Mouse (Mus musculus) ES-E14 (cell line): ENCODE measurements around the gene Iqch. TPM values are rescaled to one million over a fixed set of nuclear protein-coding genes. Genes with fewer than 3 reads are reported as not detected.

Source experiments
- DNase-seq: peaks from one replicate; pipeline ENCODE4 v3.0.0-alpha.2; 2013; ENCODE audit warnings: low read depth, low spot score
- H3K27ac ChIP-seq: 2 replicates; pipeline ENCODE4 v1.5.1; 2012; ENCODE audit warnings: low read depth, mild to moderate bottlenecking, low read length, moderate library complexity, mixed read lengths; ENCODE audit not compliant: poor library complexity, insufficient read depth, severe bottlenecking
- H3K36me3 ChIP-seq: 2 replicates; pipeline ENCODE4 v1.6.1; 2012; ENCODE audit warnings: mild to moderate bottlenecking, low read length, moderate library complexity, mixed read lengths; ENCODE audit not compliant: control insufficient read depth, poor library complexity, insufficient read depth, severe bottlenecking
- H3K4me1 ChIP-seq, 2 experiments: fragments of 150-350 bp in 1 of 2; sonication (generic) in 1 of 2; 2 replicates each; pipeline ENCODE4 v1.6.1; 2012; ENCODE audit warnings: low read length in 2 of 2, mild to moderate bottlenecking in 1 of 2, mixed read lengths in 1 of 2; ENCODE audit not compliant: control insufficient read depth in 2 of 2, insufficient read depth in 2 of 2, poor library complexity in 1 of 2
- H3K4me3 ChIP-seq, 2 experiments: fragments of 150-350 bp in 1 of 2; sonication (generic) in 1 of 2; 2 replicates each; pipeline ENCODE4 v1.5.1; 2012; ENCODE audit warnings: low read length in 2 of 2, low read depth in 1 of 2, mild to moderate bottlenecking in 1 of 2, mixed read lengths in 1 of 2; ENCODE audit not compliant: insufficient read depth in 1 of 2, poor library complexity in 1 of 2, severe bottlenecking in 1 of 2
- H3K9ac ChIP-seq: 2 replicates; pipeline ENCODE4 v1.6.1; 2012; ENCODE audit warnings: low read depth, mild to moderate bottlenecking, low read length, mixed read lengths; ENCODE audit not compliant: poor library complexity, insufficient read depth, severe bottlenecking
- H3K9me3 ChIP-seq: fragments of 150-350 bp; sonication (generic); 2 replicates; pipeline ENCODE4 v1.6.1; 2012; ENCODE audit warnings: low read depth, mild to moderate bottlenecking, low read length; ENCODE audit not compliant: control insufficient read depth, insufficient read depth
- CHD2 ChIP-seq: IDR thresholded peaks from 2 replicates; pipeline ENCODE4 v1.6.1; 2014; ENCODE audit warnings: mild to moderate bottlenecking, low read depth, low read length, inconsistent platforms
- HCFC1 ChIP-seq: IDR thresholded peaks from 2 replicates; pipeline ENCODE4 v1.6.1; 2012; ENCODE audit warnings: low read length, inconsistent platforms, borderline replicate concordance; ENCODE audit not compliant: insufficient read depth
- MAFK ChIP-seq: IDR thresholded peaks from 2 replicates; pipeline ENCODE4 v1.6.1; 2014; ENCODE audit warnings: mild to moderate bottlenecking, low read depth, low read length, inconsistent platforms; ENCODE audit not compliant: insufficient read depth
- ZC3H11A ChIP-seq: IDR thresholded peaks from 2 replicates; pipeline ENCODE4 v1.6.1; 2012; ENCODE audit warnings: low read depth, mild to moderate bottlenecking, inconsistent platforms, low read length, borderline replicate concordance
- ZNF384 ChIP-seq: IDR thresholded peaks from 2 replicates; pipeline ENCODE4 v1.6.1; 2012; ENCODE audit warnings: low read depth, low read length, inconsistent platforms
- in situ Hi-C, 2 experiments: fragments of 600-800 bp; cut with MboI; formaldehyde crosslinking; loops; one replicate each; pipeline ENCODE4 v1.15.1; 2025; ENCODE audit warnings: low sequenced_read_pairs in 2 of 2, inconsistent platforms in 1 of 2; ENCODE audit not compliant: unreplicated experiment in 2 of 2
- total RNA-seq: library from RNA; depleted of rRNA; stranded (reverse); fragments of 300-350 nt; gene quantifications from 2 replicates; pipeline ENCODE4 v1.2.3, GENCODE M21; 2012

Iqch gene
- total RNA-seq, 1 experiment: 0.18 TPM

DNA sequence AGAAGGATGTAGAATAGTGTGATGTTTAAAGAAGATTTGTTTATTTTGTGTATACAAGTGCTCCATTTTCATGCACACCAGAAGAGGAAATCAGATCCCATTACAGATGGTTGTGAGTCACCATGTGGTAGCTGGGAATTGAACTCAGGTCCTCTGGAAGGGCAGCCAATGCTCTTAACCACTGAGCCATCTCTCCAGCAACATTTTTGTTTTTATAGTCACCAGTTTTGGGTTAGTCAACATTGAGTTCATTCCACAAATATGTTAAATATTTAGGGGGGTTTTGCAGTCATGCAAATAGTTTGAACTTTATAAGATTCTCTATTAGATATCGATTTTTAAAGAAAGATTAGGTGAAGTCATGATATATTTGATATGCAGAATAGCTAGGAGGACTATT is 202.1 kb downstream of the Iqch start:
- DNase-seq: no peak
- Histone ChIP-seq H3K27ac (no peak overlapping the region), H3K4me1 (0 out of 4 replicates have a peak, but pooled peaks cover 0 to 2% of the 10 kb centered on the region in 2 experiments), H3K36me3 (no peaks in the 10 kb centered on the region), H3K9me3 (no peaks in the 10 kb centered on the region), H3K9ac (no peak overlapping the region), H3K4me3 (no peak overlapping the region)
- in situ Hi-C loops: no loop called here
- TF ChIP-seq CHD2 (no peak), ZC3H11A (no peak), HCFC1 (no peak), ZNF384 (no peak), MAFK (no peak)

DNA sequence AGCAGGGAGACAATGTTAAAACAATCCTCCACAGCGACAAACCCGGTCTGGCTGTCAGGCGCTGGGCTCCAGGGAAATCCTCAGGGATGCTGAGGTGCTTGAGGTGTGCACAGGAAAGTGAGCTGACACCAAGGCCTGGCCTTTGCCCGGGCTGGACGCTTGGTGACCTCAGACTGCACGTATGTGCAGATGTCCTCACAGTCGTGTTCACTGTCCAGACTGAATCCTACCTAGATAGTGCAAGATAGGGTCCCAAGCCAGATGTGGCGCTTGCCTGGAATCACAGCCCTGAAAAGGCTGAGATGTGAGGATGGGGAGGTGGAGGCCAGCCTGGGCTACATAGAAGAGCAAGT is 202.9 kb downstream of the Iqch start:
- Histone ChIP-seq H3K4me3 (peak overlapping the region; percentile 84 to 86), H3K27ac (no peak overlapping the region), H3K9ac (peak overlapping the region; percentile 76), H3K4me1 (0 out of 4 replicates have a peak, but pooled peaks cover 0 to 2% of the 10 kb centered on the region in 2 experiments), H3K9me3 (no peaks in the 10 kb centered on the region), H3K36me3 (no peaks in the 10 kb centered on the region)
- in situ Hi-C loops: no loop called here
- no peak for DNase-seq
- TF ChIP-seq MAFK (no peak), ZC3H11A (no peak), ZNF384 (no peak), HCFC1 (no peak), CHD2 (no peak)

DNA sequence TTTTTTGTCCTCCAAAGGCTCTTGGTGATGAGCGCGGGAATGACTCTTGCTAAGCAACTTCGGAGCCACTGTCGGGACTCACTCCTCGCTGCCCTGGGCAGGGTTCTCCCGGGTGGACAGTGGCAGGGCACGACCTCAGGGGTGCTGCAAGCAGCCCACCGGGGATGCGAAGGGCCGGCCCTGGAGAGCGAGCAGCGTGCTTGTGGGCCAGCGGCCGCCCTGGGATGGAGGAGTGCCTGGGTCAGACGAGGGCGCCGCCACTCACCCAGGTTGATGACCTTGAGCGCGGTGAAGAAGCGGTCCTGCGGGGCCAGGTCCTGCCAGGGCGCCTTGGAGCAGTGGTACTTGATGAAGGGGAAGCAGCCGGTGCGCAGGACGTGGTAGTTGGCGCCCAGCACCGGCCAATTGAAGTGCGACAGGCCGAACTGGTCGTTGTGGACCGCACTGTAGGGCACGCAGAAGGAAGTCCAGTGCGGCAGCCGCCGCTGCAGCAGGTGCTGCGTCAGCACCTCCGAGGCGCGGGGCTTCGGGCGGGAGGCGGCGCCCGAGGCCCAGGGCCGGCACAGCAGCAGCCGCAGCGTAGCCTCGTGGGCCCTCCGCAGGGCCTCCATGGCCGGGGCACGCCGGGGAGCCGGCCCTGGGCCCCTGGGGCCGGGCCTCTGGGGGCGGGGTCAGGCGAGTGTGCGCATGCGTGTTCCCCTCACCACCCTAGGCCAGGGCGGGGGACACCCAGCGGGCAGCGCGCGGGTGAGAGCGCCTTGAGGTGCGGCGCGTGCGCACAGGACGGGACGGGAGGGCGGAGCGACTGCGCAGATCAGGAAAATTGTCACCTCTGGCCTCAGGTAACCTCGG is 203.5 kb downstream of the Iqch start, which contains the start of gene 2300009A05Rik:
2300009A05Rik (minus strand) TSS at position 636 of the 852 bp plus-strand sequence.
- DNase-seq: peak; percentile 69
- TF ChIP-seq MAFK: peak; percentile 89
- no peak for TF ChIP-seq HCFC1
- TF ChIP-seq ZC3H11A: no peak
- H3K36me3 ChIP-seq: no peaks in the 10 kb centered on the region
- peak within 1 kb of the TSS; percentile 84 to 86 for H3K4me3 ChIP-seq
- in situ Hi-C loops: no loop called here
- H3K9ac ChIP-seq: peak within 1 kb of the TSS; percentile 76
- 0 out of 4 replicates have a peak, but pooled peaks cover 0 to 2% of the 10 kb centered on the region in 2 experiments for H3K4me1 ChIP-seq
- H3K27ac ChIP-seq: no peak within 1 kb of the TSS
- H3K9me3 ChIP-seq: no peaks in the 10 kb centered on the region

DNA sequence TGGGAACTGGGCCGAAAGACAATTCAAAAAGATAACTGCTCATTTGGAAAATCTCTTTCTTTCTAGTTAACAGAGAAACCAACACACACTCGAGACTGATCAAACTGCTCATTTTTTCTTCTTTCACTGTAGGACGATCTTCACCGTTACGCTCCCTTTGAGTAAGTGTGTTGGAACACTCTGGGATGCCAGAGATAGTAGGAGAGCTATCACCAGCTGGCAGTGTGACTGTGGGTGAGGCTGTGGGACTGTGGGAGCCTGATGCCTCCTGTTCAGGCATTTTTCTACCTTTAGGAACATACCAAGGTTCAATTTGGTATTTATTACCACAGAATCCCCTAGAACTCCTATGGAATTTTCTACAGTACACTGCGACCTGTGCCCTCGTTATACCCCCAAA is 206.7 kb downstream of the Iqch start:
- H3K27ac ChIP-seq: no peak overlapping the region
- H3K4me1 ChIP-seq: 0 out of 4 replicates have a peak, but pooled peaks cover 0 to 2% of the 10 kb centered on the region in 2 experiments
- no peaks in the 10 kb centered on the region for H3K36me3 ChIP-seq
- H3K4me3 ChIP-seq: no peak overlapping the region
- H3K9ac ChIP-seq: no peak overlapping the region
- TF ChIP-seq CHD2 (no peak), ZNF384 (no peak), MAFK (no peak), ZC3H11A (no peak), HCFC1 (no peak)
- no peaks in the 10 kb centered on the region for H3K9me3 ChIP-seq
- DNase-seq: no peak
- in situ Hi-C loops: no loop called here
